7 mouse cellular contexts compared by ENCODE assay signal in genomic region chrX:95196104-95196919, GRCm38 (mm10). TPM values are rescaled to one million over a fixed set of nuclear protein-coding genes. Genes with fewer than 3 reads are reported as not detected.
DNase-seq lines count a peak whose midpoint lies in the region; ATAC-seq lines count a peak whose summit lies in the region.

Gene Arhgef9, minus strand, starts transcription at chrX:95196856.

- no peaks in the 10 kb centered on the region for H3K9me3 ChIP-seq in embryonic facial prominence, embryonic 13.5 days
- H3K9me3 ChIP-seq in heart, embryonic 16.5 days (replicated peaks; ENCODE audit: control insufficient read depth, low read length), result no peaks in the 10 kb centered on the region
- no peaks in the 10 kb centered on the region for H3K9me3 ChIP-seq in midbrain, embryonic 12.5 days

- peak within 1 kb of the TSS; percentile 60 for H3K4me2 ChIP-seq in embryonic facial prominence, embryonic 13.5 days
- H3K4me2 ChIP-seq in heart, embryonic 16.5 days (ENCODE audit: low read depth, low read length), result peak within 1 kb of the TSS; percentile 67
- H3K4me2 ChIP-seq in midbrain, embryonic 12.5 days (replicated peaks), result peak within 1 kb of the TSS; percentile 53

- peaks cover 19% of the 10 kb centered on the region for H3K27me3 ChIP-seq in embryonic facial prominence, embryonic 13.5 days
- no peaks in the 10 kb centered on the region for H3K27me3 ChIP-seq in heart, embryonic 16.5 days (ENCODE audit: control insufficient read depth, insufficient read depth, low read length)
- no peaks in the 10 kb centered on the region; the same call in 1 of the 2 replicates for H3K27me3 ChIP-seq in midbrain, embryonic 12.5 days

- WGBS in embryonic facial prominence, embryonic 13.5 days, result 29% methylated on average over 24 of the region's 24 CpGs
- 18% methylated on average over 24 of the region's 24 CpGs for WGBS in heart, embryonic 16.5 days
- WGBS in midbrain, embryonic 12.5 days, result 22% methylated on average over 22 of the region's 24 CpGs

- peak within 1 kb of the TSS; percentile 60 for H3K27ac ChIP-seq in embryonic facial prominence, embryonic 13.5 days
- peak within 1 kb of the TSS; percentile 5; the same call in 1 of the 2 replicates for H3K27ac ChIP-seq in heart, embryonic 16.5 days (ENCODE audit: low read length)
- peak within 1 kb of the TSS; percentile 26; the same call in 1 of the 2 replicates for H3K27ac ChIP-seq in midbrain, embryonic 12.5 days (replicated peaks)

- peak within 1 kb of the TSS; percentile 67 for H3K9ac ChIP-seq in embryonic facial prominence, embryonic 13.5 days
- H3K9ac ChIP-seq in heart, embryonic 16.5 days (ENCODE audit: low read length), result peak within 1 kb of the TSS; percentile 78
- H3K9ac ChIP-seq in midbrain, embryonic 12.5 days (replicated peaks), result peak within 1 kb of the TSS; percentile 44

- DNase-seq in Muller cell, postnatal 12 days (ENCODE audit: inconsistent ontology term), result peak; percentile 6
- DNase-seq in adrenal gland, postnatal 14 days, result peak; percentile 22
- no peak for DNase-seq in left cerebral cortex, adult 8-10 months (ENCODE audit: low spot score in 2 of 2)
- peak; percentile 2 for DNase-seq in yolk sac, embryonic 10.5 days (ENCODE audit: low spot score)

- ATAC-seq in embryonic facial prominence, embryonic 13.5 days (ENCODE audit: insufficient number of reproducible peaks, insufficient read depth, low FRiP score, low TSS enrichment, low read depth), result no peak
- no peak; the same call in 1 of the 2 replicates for ATAC-seq in heart, embryonic 16.5 days (replicated peaks; ENCODE audit: extremely low read depth, insufficient read depth, low FRiP score)
- peak; percentile 90 for ATAC-seq in midbrain, embryonic 12.5 days (ENCODE audit: low FRiP score, low read depth)

- H3K4me3 ChIP-seq in embryonic facial prominence, embryonic 13.5 days, result peak within 1 kb of the TSS; percentile 48
- peak within 1 kb of the TSS; percentile 59 for H3K4me3 ChIP-seq in heart, embryonic 16.5 days (ENCODE audit: low read length)
- peak within 1 kb of the TSS; percentile 41 for H3K4me3 ChIP-seq in midbrain, embryonic 12.5 days

- no peaks in the 10 kb centered on the region for H3K4me1 ChIP-seq in embryonic facial prominence, embryonic 13.5 days
- H3K4me1 ChIP-seq in heart, embryonic 16.5 days (ENCODE audit: control insufficient read depth, insufficient read depth, low read length), result no peaks in the 10 kb centered on the region
- H3K4me1 ChIP-seq in midbrain, embryonic 12.5 days, result no peaks in the 10 kb centered on the region

- H3K36me3 ChIP-seq in embryonic facial prominence, embryonic 13.5 days, result no peaks in the 10 kb centered on the region
- H3K36me3 ChIP-seq in heart, embryonic 16.5 days (ENCODE audit: control insufficient read depth, insufficient read depth), result no peaks in the 10 kb centered on the region
- H3K36me3 ChIP-seq in midbrain, embryonic 12.5 days, result no peaks in the 10 kb centered on the region

RNA-seq across cellular contexts. Expression of gene Arhgef9, which starts in this region (rescaled TPM):
- total RNA-seq in adrenal gland, postnatal 14 days (2021), result 12.6 and 16.9 TPM in 2 replicates
- polyA plus RNA-seq in embryonic facial prominence, embryonic 13.5 days (2015; fragmentation: Nextera tagmentation; extraction: Ambion mirVana), result 20.8 and 25.0 TPM in 2 replicates
- 10.5 and 11.5 TPM in 2 replicates for polyA plus RNA-seq in heart, embryonic 16.5 days (2015; fragmentation: Nextera tagmentation; extraction: Ambion mirVana)
- total RNA-seq in left cerebral cortex, adult 8-10 months (2022), result 100 to 1,000 TPM; 299 to 334 (median 304) TPM
- polyA plus RNA-seq in midbrain, embryonic 12.5 days (2016; fragmentation: Nextera tagmentation; extraction: Ambion mirVana), result 23.9 and 26.9 TPM in 2 replicates

Comparison
In these comparisons a context has a peak if more than half of its experiments do, and no peak if none do; other contexts are left out.
1. RNA of gene Arhgef9 (total RNA-seq): 299 to 334 TPM in left cerebral cortex, adult 8-10 months; 12.6 to 16.9 TPM in adrenal gland, postnatal 14 days; every median in the first group is over 10 times any median in the second.
2. DNase-seq: peak in Muller cell, postnatal 12 days (single experiment), adrenal gland, postnatal 14 days (single experiment) and yolk sac, embryonic 10.5 days (single experiment); none in left cerebral cortex, adult 8-10 months (0 of 2).
3. H3K27ac ChIP-seq: peak in every context shown above with its lines; median percentile 60 in embryonic facial prominence, embryonic 13.5 days; 26 in midbrain, embryonic 12.5 days; 5 in heart, embryonic 16.5 days.
4. Peak in every context shown above with its lines, with median percentiles within 50 percentile points of each other: H3K4me2 ChIP-seq, H3K4me3 ChIP-seq and H3K9ac ChIP-seq.